Mouse (Mus musculus) C2C12 (cell line): Measurements from ENCODE around the gene Vkorc1l1. TPM values are rescaled to one million over a fixed set of nuclear protein-coding genes. Genes with fewer than 3 reads are reported as not detected.

Experiments used
- H3K27me3 ChIP-seq: one replicate; pipeline ENCODE4 v1.6.1; 2011; ENCODE audit not compliant: control insufficient read depth, insufficient read depth, insufficient read length
- H3K36me3 ChIP-seq: one replicate; pipeline ENCODE4 v1.6.1; 2011; ENCODE audit not compliant: control insufficient read depth, insufficient read depth
- H3K4me3 ChIP-seq: one replicate; pipeline ENCODE4 v1.5.1; 2011; ENCODE audit warnings: mild to moderate bottlenecking, control low read depth; ENCODE audit not compliant: poor library complexity, insufficient read depth, severe bottlenecking
- H3K79me2 ChIP-seq: one replicate; pipeline ENCODE4 v1.6.1; 2011; ENCODE audit not compliant: control insufficient read depth, insufficient read depth
- H3K79me3 ChIP-seq: one replicate; pipeline ENCODE4 v1.6.1; 2011; ENCODE audit warnings: low read depth, control low read depth
- H3ac ChIP-seq: one replicate; pipeline ENCODE3; 2011; ENCODE audit warnings: low read depth; ENCODE audit not compliant: control insufficient read depth, insufficient read length
- CEBPB ChIP-seq: IDR thresholded peaks from one replicate; pipeline ENCODE4 v1.6.1; 2011; ENCODE audit warnings: low read depth, mild to moderate bottlenecking, control low read depth, moderate library complexity
- CTCF ChIP-seq: IDR thresholded peaks from one replicate; pipeline ENCODE4 v1.5.1; 2011; ENCODE audit not compliant: control insufficient read depth, insufficient read depth, insufficient read length
- FOSL1 ChIP-seq: IDR thresholded peaks from one replicate; pipeline ENCODE4 v1.8.0; 2011; ENCODE audit warnings: mild to moderate bottlenecking, low read length; ENCODE audit not compliant: poor library complexity, insufficient read depth, severe bottlenecking
- MAX ChIP-seq: IDR thresholded peaks from one replicate; pipeline ENCODE4 v1.6.1; 2011; ENCODE audit warnings: mild to moderate bottlenecking, control low read depth
- MYOD1 ChIP-seq: IDR thresholded peaks from one replicate; pipeline ENCODE4 v1.6.1; 2011; ENCODE audit warnings: low read depth; ENCODE audit not compliant: control insufficient read depth, insufficient read length
- MYOG ChIP-seq: IDR thresholded peaks from one replicate; pipeline ENCODE4 v1.6.1; 2011; ENCODE audit not compliant: control insufficient read depth, insufficient read length; ENCODE audit errors: extremely low read depth
- USF1 ChIP-seq: IDR thresholded peaks from one replicate; pipeline ENCODE4 v1.6.1; 2011; ENCODE audit warnings: low read depth, mild to moderate bottlenecking, control low read depth, moderate library complexity
- polyA plus RNA-seq: library from polyadenylated mRNA; unstranded; fragments of >200 nt; fragmentation: generic; extraction: Trizol; gene quantifications from one replicate; pipeline ENCODE4 v1.2.1, GENCODE M21; 2012; ENCODE audit warnings: missing spikeins

Gene Vkorc1l1
- polyA plus RNA-seq, 1 experiment: 16.5 TPM

- Histone ChIP-seq H3K79me3 (no peaks in the 10 kb centered on the region), H3K36me3 (no peaks in the 10 kb centered on the region), H3ac (peak overlapping the region; percentile 67), H3K4me3 (peak overlapping the region; percentile 49), H3K27me3 (no peaks in the 10 kb centered on the region), H3K79me2 (no peaks in the 10 kb centered on the region)
- no peak for TF ChIP-seq USF1
- peak; percentile 51 for TF ChIP-seq CTCF
Observed at GRCm38 (mm10) chr5:130023767-130024539, 82.2 kb downstream of the Vkorc1l1 start.

DNA sequence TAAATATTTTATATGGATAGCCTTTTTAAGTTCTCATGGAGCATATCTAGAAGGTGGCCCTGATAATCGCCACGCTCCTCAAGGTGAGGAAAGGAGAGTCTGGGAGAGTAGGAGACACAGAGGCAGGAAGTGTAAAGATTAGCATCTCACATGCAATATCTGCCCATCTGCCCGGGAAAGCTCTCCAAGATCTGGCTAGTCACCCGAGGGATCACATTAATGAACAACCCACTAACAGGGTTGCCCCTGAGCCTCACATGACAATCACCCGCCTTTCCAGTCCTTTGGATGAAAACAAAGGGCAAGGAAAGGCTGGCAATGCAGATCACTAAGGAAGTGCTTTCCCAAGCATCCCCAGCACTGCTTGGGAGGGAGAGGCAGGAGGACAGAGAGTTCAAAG is 85.4 kb downstream of the Vkorc1l1 start:
- Histone ChIP-seq H3K79me3 (peaks cover 20% of the 10 kb centered on the region), H3ac (no peak overlapping the region), H3K27me3 (no peaks in the 10 kb centered on the region), H3K36me3 (no peaks in the 10 kb centered on the region), H3K79me2 (peaks cover 27% of the 10 kb centered on the region), H3K4me3 (no peak overlapping the region)
- no peak for TF ChIP-seq USF1
- no peak for TF ChIP-seq MYOD1
- no peak for TF ChIP-seq CTCF
- no peak for TF ChIP-seq CEBPB
- no peak for TF ChIP-seq MYOG
- TF ChIP-seq MAX: no peak
- TF ChIP-seq FOSL1: no peak

DNA sequence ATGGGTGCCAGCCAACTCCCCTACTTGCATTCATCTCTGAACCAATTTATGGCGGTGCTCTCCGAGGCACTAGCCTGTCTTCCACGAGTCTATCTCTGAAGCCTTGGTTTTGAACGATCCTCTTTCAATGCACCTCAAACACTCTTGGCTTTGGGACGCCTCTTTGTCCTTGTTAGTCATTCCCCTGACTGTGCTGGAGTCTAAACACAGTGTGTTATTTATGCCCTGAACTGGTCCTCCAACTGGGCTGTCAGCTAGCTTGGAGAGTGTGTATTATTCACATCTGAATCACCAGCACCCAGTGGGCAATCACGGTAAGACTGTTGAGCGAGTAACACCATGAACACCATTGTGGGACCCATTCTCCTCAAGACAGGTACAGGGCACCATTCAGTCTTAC is 85.9 kb downstream of the Vkorc1l1 start:
- Histone ChIP-seq H3K79me3 (peaks cover 22% of the 10 kb centered on the region), H3K4me3 (no peak overlapping the region), H3K27me3 (no peaks in the 10 kb centered on the region), H3K79me2 (peaks cover 33% of the 10 kb centered on the region), H3K36me3 (no peaks in the 10 kb centered on the region), H3ac (no peak overlapping the region)
- TF ChIP-seq CEBPB (no peak), MAX (no peak), FOSL1 (no peak), USF1 (no peak), MYOD1 (no peak), CTCF (no peak), MYOG (no peak)

GRCm38 (mm10) chr5:130029142-130029897 is 87.5 kb downstream of the Vkorc1l1 start, which contains the start of the genes Asl and Crcp:
Asl (minus strand) TSS chr5:130029247.
Crcp (plus strand) TSS chr5:130029290.
- H3K27me3 ChIP-seq: no peaks in the 10 kb centered on the region
- TF ChIP-seq CEBPB (no peak), MYOD1 (no peak), FOSL1 (no peak), MYOG (no peak), USF1 (no peak), MAX (no peak), CTCF (no peak)
- peak within 1 kb of the TSS; percentile 59 for H3K4me3 ChIP-seq
- H3K79me3 ChIP-seq: peaks cover 22% of the 10 kb centered on the region
- peak within 1 kb of the TSS; percentile 83 for H3ac ChIP-seq
- peaks cover 47% of the 10 kb centered on the region for H3K79me2 ChIP-seq
- H3K36me3 ChIP-seq: no peaks in the 10 kb centered on the region

- Histone ChIP-seq H3K4me3 (no peak overlapping the region), H3ac (no peak overlapping the region)
Observed at GRCm38 (mm10) chr5:130031410-130032390, 89.9 kb downstream of the Vkorc1l1 start.

More at GRCm38 (mm10) chr5:130031410-130032390, 89.9 kb downstream of the Vkorc1l1 start:
- H3K27me3 ChIP-seq: no peaks in the 10 kb centered on the region
- H3K36me3 ChIP-seq: peaks cover 16% of the 10 kb centered on the region
- TF ChIP-seq MAX (no peak), MYOD1 (no peak), MYOG (no peak), USF1 (no peak), CEBPB (no peak), FOSL1 (no peak), CTCF (no peak)
- H3K79me3 ChIP-seq: peaks cover 22% of the 10 kb centered on the region
- peaks cover 47% of the 10 kb centered on the region for H3K79me2 ChIP-seq
